Mouse (Mus musculus) Muller cell, postnatal 12 days (primary cell): ENCODE results near the gene Dlk1.
"Not testable (repeated sequence)": the region's sequence is repeated elsewhere in the genome, so short reads cannot be mapped to it uniquely, and the experiment has no call there.

Experiments
- DNase-seq: peaks from one replicate; pipeline ENCODE4 v3.0.0-alpha.2; 2015; ENCODE audit errors: inconsistent ontology term

The Dlk1 gene

DNA sequence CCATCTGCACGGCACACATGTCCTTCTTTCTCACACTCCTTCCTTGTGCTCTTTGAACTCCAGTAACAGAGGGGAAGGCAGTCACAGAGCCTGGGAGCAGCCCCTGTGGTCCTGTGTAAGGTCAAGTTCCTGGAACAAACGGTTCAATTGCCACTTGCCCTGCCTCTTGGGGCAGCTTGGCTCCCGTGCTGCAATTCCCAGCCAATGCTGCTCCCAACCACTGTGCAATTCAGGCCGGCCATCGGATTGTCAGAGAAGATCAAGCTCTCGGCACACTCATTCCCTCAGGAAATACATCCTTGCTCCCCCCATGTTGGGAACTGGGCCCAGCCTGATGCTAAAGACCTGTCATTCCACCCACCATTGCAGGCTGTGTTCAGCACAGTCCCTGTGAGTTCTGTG is 21.0 kb downstream of the Dlk1 start:
- DNase-seq = peak; percentile 15

DNA sequence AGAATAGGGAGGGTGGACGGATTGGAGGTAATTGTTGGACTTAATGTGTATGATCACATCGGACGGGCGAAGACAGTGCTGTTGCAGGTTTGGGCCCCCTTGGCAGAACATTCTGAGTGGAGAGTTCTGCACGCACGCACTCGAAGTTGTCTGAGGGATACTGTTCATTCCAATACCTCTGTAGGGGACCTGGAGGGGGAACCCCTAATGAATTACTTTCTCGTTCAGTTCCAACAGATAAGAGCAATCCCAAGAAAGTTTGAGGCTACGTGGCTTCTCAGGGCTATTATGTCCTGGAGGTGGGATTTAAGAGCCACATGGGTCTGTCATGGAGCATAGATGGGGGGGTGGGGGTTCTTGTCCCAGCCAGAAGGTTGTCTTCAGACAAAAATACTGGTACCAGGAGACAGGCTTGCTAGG is 21.6 kb downstream of the Dlk1 start:
- DNase-seq = no peak

GRCm38 (mm10) chr12:109475501-109475900 is 22.9 kb downstream of the Dlk1 start:
- no peak for DNase-seq

DNA sequence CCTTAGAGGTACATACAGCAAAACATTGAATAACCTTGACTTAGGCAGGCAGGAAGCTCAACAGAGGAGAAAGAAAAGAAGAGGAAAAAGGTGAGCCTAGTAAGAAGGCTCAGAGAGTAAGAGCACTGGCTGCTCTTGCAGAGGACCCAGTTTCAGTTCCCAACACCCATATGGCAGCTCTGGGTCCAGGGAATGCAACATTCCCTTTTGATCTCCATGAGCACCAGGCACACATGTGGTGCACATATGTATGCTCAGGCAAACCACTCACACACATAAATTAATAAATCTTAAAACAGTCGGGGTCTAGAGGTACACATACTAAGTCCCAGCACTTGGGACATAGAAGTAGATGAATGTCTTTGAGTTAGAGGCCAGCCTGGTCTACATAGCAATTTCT is 33.9 kb downstream of the Dlk1 start:
- DNase-seq = not testable (repeated sequence)

DNA sequence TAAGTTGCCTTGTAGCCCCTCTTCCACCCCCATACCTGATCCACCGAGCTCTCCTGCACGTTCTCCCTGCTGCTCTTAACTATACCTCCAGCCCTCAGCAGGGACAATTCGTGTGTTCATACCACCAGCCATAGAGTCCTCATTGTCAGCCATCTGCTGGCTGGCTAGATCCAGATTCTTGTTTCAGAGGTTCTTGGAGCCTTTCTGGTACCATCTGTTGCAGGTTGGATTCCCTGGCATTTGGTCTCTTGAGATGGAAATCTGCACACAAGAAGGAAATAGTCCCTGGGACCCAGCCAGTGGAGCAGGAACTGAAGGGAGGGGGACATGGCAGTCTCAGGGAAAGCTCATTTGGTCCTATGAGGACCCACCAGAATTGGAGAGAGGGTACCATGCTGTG is 39.1 kb downstream of the Dlk1 start:
- no peak for DNase-seq

DNA sequence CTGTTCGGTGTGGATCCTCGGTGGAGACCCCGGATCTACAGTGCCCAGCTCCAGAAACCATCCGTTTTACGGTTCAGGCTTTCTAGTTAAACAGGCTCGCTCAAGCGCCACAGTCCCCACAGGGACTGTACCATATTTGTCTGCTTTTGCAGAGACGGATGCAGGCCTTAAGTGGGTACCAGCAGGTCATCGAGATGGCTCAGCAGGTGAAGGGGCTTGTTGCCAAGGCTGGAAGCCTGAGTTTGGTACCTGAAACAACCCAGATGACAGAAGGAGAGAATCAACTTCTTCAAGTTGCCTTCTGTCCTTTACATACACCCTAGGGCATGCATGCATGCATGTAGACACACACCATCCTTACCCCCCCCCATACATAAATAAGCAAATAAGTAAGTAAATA is 40.8 kb downstream of the Dlk1 start:
- no peak for DNase-seq

DNA sequence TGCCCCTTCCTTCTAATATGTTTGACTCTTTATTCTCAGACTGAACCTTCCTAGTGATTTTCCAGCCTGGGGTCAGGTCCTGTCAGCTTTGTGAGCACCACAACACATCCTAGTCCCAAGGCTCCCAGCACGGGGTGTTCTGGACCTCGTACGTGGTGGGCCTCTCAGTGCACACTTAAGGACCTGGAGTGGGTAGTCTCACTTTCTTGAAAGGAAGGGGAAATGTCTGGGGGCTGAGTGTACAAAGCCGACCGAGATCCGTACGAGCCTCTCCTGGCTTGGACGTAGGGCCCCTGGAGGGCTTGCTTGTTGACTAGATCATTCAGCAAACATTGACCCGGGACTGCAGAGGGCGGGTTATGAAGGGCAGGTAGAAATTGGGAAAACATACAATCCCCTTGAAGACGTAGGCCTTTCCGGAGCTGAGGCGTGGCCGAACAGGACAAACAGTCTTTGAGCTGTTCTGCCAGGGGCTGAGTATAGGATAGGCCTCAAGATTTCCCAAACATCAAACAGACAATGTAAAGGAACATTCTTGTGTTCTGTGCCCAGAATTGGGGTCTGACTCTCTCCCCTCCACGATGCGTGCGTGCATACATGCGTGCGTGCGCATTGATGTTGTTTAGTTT is 42.5 kb downstream of the Dlk1 start:
- DNase-seq = no peak

DNA sequence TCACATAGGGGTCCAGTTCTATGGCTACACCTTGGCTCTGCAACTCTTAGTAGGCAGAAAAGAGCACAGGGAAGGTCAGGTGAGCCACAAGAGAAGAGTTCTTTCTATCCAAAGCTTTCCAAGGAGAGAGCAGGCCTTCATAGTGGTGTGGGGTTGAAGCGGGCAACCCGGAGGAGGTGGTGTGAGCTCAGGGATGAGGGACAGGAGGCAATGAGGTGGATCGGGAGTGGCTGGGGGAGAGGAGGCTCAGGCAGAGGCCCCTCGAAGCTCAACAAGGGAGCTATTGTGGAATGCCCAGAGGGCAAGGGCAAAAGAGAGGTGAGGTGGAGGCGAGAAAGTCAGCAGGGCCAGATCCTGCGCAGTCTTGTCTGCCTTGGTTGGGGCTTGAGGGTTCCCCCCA is 43.8 kb downstream of the Dlk1 start:
- no peak for DNase-seq

GRCm38 (mm10) chr12:109500992-109501391 is 48.4 kb downstream of the Dlk1 start:
- DNase-seq = no peak

- no peak for DNase-seq
These were observed 49.9 kb downstream of the Dlk1 start for GRCm38 (mm10) chr12:109502360-109503040.

DNA sequence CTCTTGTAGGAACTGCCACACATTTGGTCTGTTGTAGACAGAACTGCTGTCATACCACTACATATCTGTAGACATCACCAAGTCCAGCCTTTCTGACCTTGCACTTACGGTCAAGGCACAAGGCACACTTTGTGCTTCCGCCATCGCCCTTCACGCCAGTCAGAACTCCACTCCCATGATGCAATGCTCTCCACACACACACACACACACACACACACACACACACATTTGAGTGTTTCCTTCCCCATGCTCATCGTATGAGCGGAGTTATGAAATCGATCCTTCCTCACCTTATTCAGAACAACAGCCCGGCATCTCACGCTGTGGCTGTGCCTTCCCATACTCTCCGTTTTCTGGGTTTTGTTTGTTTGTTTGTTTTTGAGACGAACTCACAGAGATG is 55.1 kb downstream of the Dlk1 start:
- no peak for DNase-seq

GRCm38 (mm10) chr12:109508495-109509454 is 56.2 kb downstream of the Dlk1 start:
- DNase-seq = no peak

DNA sequence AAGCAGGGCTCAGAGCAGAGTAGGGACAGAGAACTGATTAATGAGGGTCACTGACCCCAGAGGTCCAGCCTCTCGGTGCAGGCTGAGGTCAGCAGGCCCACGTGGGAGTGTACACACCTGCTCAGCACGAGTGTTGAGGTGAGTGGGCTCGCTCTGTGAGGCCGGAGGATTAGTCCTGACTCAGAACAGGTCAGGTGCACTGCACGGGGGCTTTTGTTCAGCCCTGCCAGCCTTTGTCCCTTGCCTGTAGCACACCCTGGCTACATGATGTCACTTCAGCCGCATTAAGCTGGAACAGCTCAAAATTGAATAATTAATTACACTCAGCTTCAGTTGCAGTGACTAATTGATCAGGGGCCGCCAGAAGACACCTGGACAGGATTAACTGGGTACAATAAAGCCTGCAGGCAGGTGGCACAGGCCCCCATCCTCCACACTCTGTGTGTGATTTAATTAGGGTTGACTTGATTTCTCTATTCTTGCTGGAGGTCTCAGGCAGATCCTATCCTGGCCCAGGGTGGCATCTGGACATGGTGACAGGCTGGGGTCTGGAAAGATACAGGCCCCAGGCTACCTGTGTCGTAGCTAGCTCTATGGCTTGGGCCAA is 57.0 kb downstream of the Dlk1 start:
- DNase-seq = no peak

- DNase-seq = no peak
These were observed 57.6 kb downstream of the Dlk1 start for GRCm38 (mm10) chr12:109510247-109510646.

GRCm38 (mm10) chr12:109511456-109511855 is 58.8 kb downstream of the Dlk1 start:
- DNase-seq = no peak

- no peak for DNase-seq
These were observed 59.7 kb downstream of the Dlk1 start for GRCm38 (mm10) chr12:109512151-109512907.
